In the genomic region with DNA sequence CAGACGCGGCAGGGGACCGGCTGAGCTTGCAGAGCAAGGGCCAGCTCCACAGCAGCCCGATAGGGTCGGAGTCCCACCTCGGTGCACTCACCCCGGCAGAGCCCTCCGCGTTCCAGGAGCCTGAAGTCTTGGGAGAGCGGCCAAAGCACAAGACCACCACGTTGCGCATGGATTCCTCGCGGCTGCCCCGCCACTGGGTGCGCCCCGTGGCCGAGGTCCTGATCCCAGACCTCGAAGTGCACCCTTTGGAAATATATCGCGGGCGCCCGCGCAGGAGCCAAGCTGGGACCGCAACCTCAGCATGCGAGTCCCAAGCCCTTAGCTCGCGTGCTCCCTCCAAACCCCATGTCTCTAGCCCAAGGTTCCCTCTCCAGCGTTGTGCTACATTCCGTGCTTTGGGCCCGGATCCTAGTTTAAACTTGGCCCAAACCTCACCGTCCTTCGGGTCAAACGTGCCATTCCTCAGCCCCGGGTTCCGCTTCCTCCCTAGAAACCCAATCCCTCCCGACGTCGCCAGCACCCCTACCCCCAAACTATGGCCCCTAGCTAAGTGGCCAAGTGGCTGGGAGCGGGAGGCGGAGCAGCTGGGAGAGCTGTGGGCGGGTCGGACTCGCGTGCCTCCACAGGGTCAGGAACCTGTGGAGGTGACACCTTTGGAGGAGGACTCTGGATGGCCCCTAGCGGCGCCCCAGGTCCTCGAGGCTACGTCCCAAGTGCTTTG, we compare ENCODE assay signal across 8 mouse cellular contexts. TPM values are rescaled to one million over a fixed set of nuclear protein-coding genes. Genes with fewer than 3 reads are reported as not detected.
A peak's percentile ranks its signal among the peaks of the same experiment; 100 is the strongest.
DNase-seq lines count a peak whose midpoint lies in the region; ATAC-seq and TF ChIP-seq lines count a peak whose summit lies in the region.

No protein-coding gene starts in this region.

- H3K9ac ChIP-seq in heart, embryonic 12.5 days: peak overlapping the region; percentile 39
- H3K9ac ChIP-seq in kidney, embryonic 16.5 days (replicated peaks; ENCODE audit: low read length): peak overlapping the region; percentile 53

- DNase-seq in adrenal gland, adult (ENCODE audit: inconsistent age in 2 of 2, low spot score in 1 of 2): peak; percentile 67 to 86
- DNase-seq in adrenal gland, postnatal 4 days (ENCODE audit: low spot score in 2 of 2): no peak
- peak; percentile 74 for DNase-seq in cerebellum, adult 9-11 months
- DNase-seq in lung, postnatal 14 days: peak; percentile 55
- no peak for DNase-seq in layer of hippocampus, postnatal 25 days (ENCODE audit: extremely low spot score in 1 of 2, low spot score in 1 of 2)

- peak overlapping the region; percentile 39 for H3K4me3 ChIP-seq in heart, embryonic 12.5 days
- H3K4me3 ChIP-seq in kidney, embryonic 16.5 days (ENCODE audit: low read length): peak overlapping the region; percentile 48
- H3K4me3 ChIP-seq in testis, adult 2 months (ENCODE audit: control insufficient read depth, low read depth, low read length): peak overlapping the region; percentile 72

- H3K9me3 ChIP-seq in heart, embryonic 12.5 days (replicated peaks): no peaks in the 10 kb centered on the region
- H3K9me3 ChIP-seq in kidney, embryonic 16.5 days (ENCODE audit: low read length): no peaks in the 10 kb centered on the region

- H3K27ac ChIP-seq in heart, embryonic 12.5 days (ENCODE audit: poor library complexity, severe bottlenecking): no peak overlapping the region
- no peak overlapping the region for H3K27ac ChIP-seq in kidney, embryonic 16.5 days (ENCODE audit: low read length)
- H3K27ac ChIP-seq in testis, adult 2 months (ENCODE audit: control insufficient read depth, insufficient read depth, low read depth, low read length): no peak overlapping the region

- H3K4me2 ChIP-seq in heart, embryonic 12.5 days: peak overlapping the region; percentile 73
- peak overlapping the region; percentile 85 for H3K4me2 ChIP-seq in kidney, embryonic 16.5 days (replicated peaks; ENCODE audit: low read depth, low read length)

- TF ChIP-seq CTCF in testis, adult 2 months (IDR thresholded peaks at IDR 0.05; ENCODE audit: control insufficient read depth, insufficient read depth, insufficient replicate concordance, low read depth, low read length): no peak

- under 1% methylated on average over 49 of the region's 49 CpGs for WGBS in heart, embryonic 12.5 days
- under 1% methylated on average over 49 of the region's 49 CpGs for WGBS in kidney, embryonic 16.5 days

- no peak for TF ChIP-seq POLR2A in testis, adult 2 months (IDR thresholded peaks at IDR 0.05; ENCODE audit: control insufficient read depth, low read depth, low read length)

- no peaks in the 10 kb centered on the region for H3K36me3 ChIP-seq in heart, embryonic 12.5 days
- no peaks in the 10 kb centered on the region for H3K36me3 ChIP-seq in kidney, embryonic 16.5 days (ENCODE audit: insufficient read depth, low read length)
- H3K36me3 ChIP-seq in testis, adult 2 months (ENCODE audit: control insufficient read depth, insufficient read depth, low read length): no peaks in the 10 kb centered on the region; the same call in 1 of the 2 replicates

- ATAC-seq in heart, embryonic 12.5 days (ENCODE audit: insufficient number of reproducible peaks, low FRiP score): no peak
- ATAC-seq in kidney, embryonic 16.5 days (ENCODE audit: low FRiP score, low TSS enrichment): peak; percentile 42; the same call in 1 of the 2 replicates

- peaks cover 30% of the 10 kb centered on the region for H3K27me3 ChIP-seq in heart, embryonic 12.5 days (replicated peaks)
- peaks cover 24% of the 10 kb centered on the region for H3K27me3 ChIP-seq in kidney, embryonic 16.5 days (ENCODE audit: insufficient read depth, low read length)
- H3K27me3 ChIP-seq in testis, adult 2 months (ENCODE audit: control insufficient read depth, insufficient read depth, low read length): no peaks in the 10 kb centered on the region

- peaks cover 22% of the 10 kb centered on the region for H3K4me1 ChIP-seq in heart, embryonic 12.5 days (replicated peaks)
- H3K4me1 ChIP-seq in kidney, embryonic 16.5 days (ENCODE audit: insufficient read depth, low read length): peaks cover 26% of the 10 kb centered on the region
- H3K4me1 ChIP-seq in testis, adult 2 months (ENCODE audit: control insufficient read depth, insufficient read depth, low read length): peaks cover 20% of the 10 kb centered on the region

RNA-seq across cellular contexts. Expression of gene Dctn1, which starts 3.6 kb away (rescaled TPM):
- 100 to 1,000 TPM; 156 to 176 TPM for total RNA-seq in adrenal gland, postnatal 4 days (2021)
- polyA plus RNA-seq in heart, embryonic 12.5 days (2016; fragmentation: Nextera tagmentation; extraction: Ambion mirVana): 86.9 and 89.0 TPM in 2 replicates
- polyA plus RNA-seq in kidney, embryonic 16.5 days (2015; fragmentation: Nextera tagmentation; extraction: Ambion mirVana): 97.7 and 101 TPM in 2 replicates
- polyA plus RNA-seq in testis, adult 2 months (2012; rRNA removed): 49.3 and 57.9 TPM in 2 replicates
- total RNA-seq in layer of hippocampus, postnatal 25 days (2021): 100 to 1,000 TPM; 371 to 399 TPM

RNA-seq across cellular contexts. Expression of gene 1700003E16Rik, which starts 5.9 kb away (rescaled TPM):
- total RNA-seq in adrenal gland, postnatal 4 days (2021): under 1 TPM; 0.40 to 0.53 TPM
- polyA plus RNA-seq in heart, embryonic 12.5 days (2016; fragmentation: Nextera tagmentation; extraction: Ambion mirVana): 0.17 and 0.39 TPM in 2 replicates
- 2.6 and 2.8 TPM in 2 replicates for polyA plus RNA-seq in kidney, embryonic 16.5 days (2015; fragmentation: Nextera tagmentation; extraction: Ambion mirVana)
- polyA plus RNA-seq in testis, adult 2 months (2012; rRNA removed): 604 and 651 TPM in 2 replicates
- total RNA-seq in layer of hippocampus, postnatal 25 days (2021): 10 to 100 TPM; 22.1 to 25.0 TPM

RNA-seq across cellular contexts. Expression of gene Wdr54, which starts 5.9 kb away (rescaled TPM):
- 1 to 10 TPM; 3.5 to 3.6 TPM for total RNA-seq in adrenal gland, postnatal 4 days (2021)
- 4.2 and 6.8 TPM in 2 replicates for polyA plus RNA-seq in heart, embryonic 12.5 days (2016; fragmentation: Nextera tagmentation; extraction: Ambion mirVana)
- polyA plus RNA-seq in kidney, embryonic 16.5 days (2015; fragmentation: Nextera tagmentation; extraction: Ambion mirVana): 7.7 and 8.0 TPM in 2 replicates
- polyA plus RNA-seq in testis, adult 2 months (2012; rRNA removed): 129 and 133 TPM in 2 replicates
- 10 to 100 TPM; 25.1 to 28.4 TPM for total RNA-seq in layer of hippocampus, postnatal 25 days (2021)

RNA-seq across cellular contexts. Expression of gene Rtkn, which starts 26.8 kb away (rescaled TPM):
- 10 to 100 TPM; 36.8 to 40.3 TPM for total RNA-seq in adrenal gland, postnatal 4 days (2021)
- polyA plus RNA-seq in heart, embryonic 12.5 days (2016; fragmentation: Nextera tagmentation; extraction: Ambion mirVana): 20.3 and 22.0 TPM in 2 replicates
- polyA plus RNA-seq in kidney, embryonic 16.5 days (2015; fragmentation: Nextera tagmentation; extraction: Ambion mirVana): 43.0 and 43.9 TPM in 2 replicates
- polyA plus RNA-seq in testis, adult 2 months (2012; rRNA removed): 13.2 and 19.2 TPM in 2 replicates
- 10 to 100 TPM; 83.6 to 93.5 TPM for total RNA-seq in layer of hippocampus, postnatal 25 days (2021)

RNA-seq across cellular contexts. Expression of gene Ino80b, which starts 36.9 kb away (rescaled TPM):
- 10 to 100 TPM; 29.0 to 31.7 TPM for total RNA-seq in adrenal gland, postnatal 4 days (2021)
- 11.1 and 12.1 TPM in 2 replicates for polyA plus RNA-seq in heart, embryonic 12.5 days (2016; fragmentation: Nextera tagmentation; extraction: Ambion mirVana)
- 14.2 TPM in 2 replicates for polyA plus RNA-seq in kidney, embryonic 16.5 days (2015; fragmentation: Nextera tagmentation; extraction: Ambion mirVana)
- 35.0 and 50.6 TPM in 2 replicates for polyA plus RNA-seq in testis, adult 2 months (2012; rRNA removed)
- 10 to 100 TPM; 24.0 to 26.2 TPM for total RNA-seq in layer of hippocampus, postnatal 25 days (2021)

Comparison
In these comparisons a context has a peak if more than half of its experiments do, and no peak if none do; other contexts are left out.
1. DNase-seq: peak in adrenal gland, adult (2 of 2), cerebellum, adult 9-11 months (single experiment) and lung, postnatal 14 days (single experiment); none in adrenal gland, postnatal 4 days (0 of 2) and layer of hippocampus, postnatal 25 days (0 of 2).
2. RNA of gene 1700003E16Rik, which starts 5.9 kb away (polyA plus RNA-seq): 604 to 651 TPM in testis, adult 2 months; 2.6 to 2.8 TPM in kidney, embryonic 16.5 days and 0.17 to 0.39 TPM in heart, embryonic 12.5 days; every median in the first group is over 100 times any median in the second.
3. RNA of gene Wdr54, which starts 5.9 kb away (polyA plus RNA-seq): 129 to 133 TPM in testis, adult 2 months; 7.7 to 8.0 TPM in kidney, embryonic 16.5 days and 4.2 to 6.8 TPM in heart, embryonic 12.5 days; every median in the first group is over 10 times any median in the second.
4. Peak in every context shown above with its lines, with median percentiles within 50 percentile points of each other: H3K4me3 ChIP-seq.